In genomic region chr19:55061951-55062350, GRCm38 (mm10) we compare ENCODE assay signal across 8 mouse cellular contexts.
DNase-seq lines count a peak whose midpoint lies in the region.

No protein-coding gene starts in this region.

- intact Hi-C loops in gastrocnemius, postnatal 14 days (cut with DNase I; ENCODE audit: low total_unique reads): no loop called here

- peaks cover 35% of the 10 kb centered on the region for H3K4me1 ChIP-seq in megakaryocyte, embryonic 14.5 days

- H3K36me3 ChIP-seq in megakaryocyte, embryonic 14.5 days (replicated peaks; ENCODE audit: low read length): peaks cover 7% of the 10 kb centered on the region

- peaks cover 18% of the 10 kb centered on the region for H3K27me3 ChIP-seq in megakaryocyte, embryonic 14.5 days (replicated peaks)

- H3K9me3 ChIP-seq in megakaryocyte, embryonic 14.5 days: peaks cover 24% of the 10 kb centered on the region

- H3K4me3 ChIP-seq in megakaryocyte, embryonic 14.5 days (replicated peaks): peak overlapping the region; percentile 50

- DNase-seq in urinary bladder, postnatal 14 days (ENCODE audit: low spot score): peak; percentile 38
- DNase-seq in urinary bladder, postnatal 10 days (ENCODE audit: low spot score): no peak
- DNase-seq in c-Kit-positive CD71-positive TER-119-negative erythroid progenitor cells, embryonic 14.5 days (ENCODE audit: low read depth): peak; percentile 34
- DNase-seq in frontal cortex, postnatal 36 days (ENCODE audit: low spot score in 2 of 2): peak; percentile 36 to 66
- DNase-seq in layer of hippocampus, adult 9-11 months: peak; percentile 36
- DNase-seq in right cerebral cortex, postnatal 36 days (ENCODE audit: low spot score in 2 of 2): peak; percentile 32
- no peak for DNase-seq in gastrocnemius, postnatal 14 days

Comparison
In these comparisons a context has a peak if more than half of its experiments do, and no peak if none do; other contexts are left out.
1. DNase-seq: peak in urinary bladder, postnatal 14 days (single experiment), c-Kit-positive CD71-positive TER-119-negative erythroid progenitor cells, embryonic 14.5 days (single experiment), frontal cortex, postnatal 36 days (2 of 2), layer of hippocampus, adult 9-11 months (single experiment) and right cerebral cortex, postnatal 36 days (2 of 2); none in urinary bladder, postnatal 10 days (single experiment) and gastrocnemius, postnatal 14 days (single experiment).